Mouse (Mus musculus) hindbrain, postnatal 0 days (tissue): ENCODE data around the gene Pgm3. TPM values are rescaled to one million over a fixed set of nuclear protein-coding genes. Genes with fewer than 3 reads are reported as not detected.

Experiments
- ATAC-seq: fragments of 200-750 bp; cut with Nextera tagmentation; 2 replicates; pipeline ENCODE4 v1.8.0; 2017; ENCODE audit warnings: mild to moderate bottlenecking, moderate TSS enrichment, moderate library complexity
- DNase-seq: peaks from one replicate; pipeline ENCODE4 v3.0.0-alpha.2; 2015; ENCODE audit warnings: low spot score
- H3K27ac ChIP-seq: fragments of 300-500 bp; sonication (generic); 2 replicates; pipeline ENCODE4 v1.5.1; 2014; ENCODE audit warnings: mild to moderate bottlenecking
- H3K27me3 ChIP-seq: fragments of 300-500 bp; sonication (generic); 2 replicates; pipeline ENCODE4 v1.6.1; 2014; ENCODE audit warnings: low read length, mixed read lengths; ENCODE audit not compliant: insufficient read depth
- H3K36me3 ChIP-seq: fragments of 300-500 bp; sonication (generic); 2 replicates; pipeline ENCODE4 v1.6.1; 2014; ENCODE audit warnings: low read length, mixed read lengths; ENCODE audit not compliant: insufficient read depth
- H3K4me1 ChIP-seq: fragments of 300-500 bp; sonication (generic); 2 replicates; pipeline ENCODE4 v1.6.1; 2014; ENCODE audit warnings: antibody characterized with exemption, low read length, mixed read lengths; ENCODE audit not compliant: insufficient read depth
- H3K4me2 ChIP-seq: fragments of 300-500 bp; sonication (generic); 2 replicates; pipeline ENCODE4 v1.6.1; 2014; ENCODE audit warnings: low read depth, mild to moderate bottlenecking, low read length, moderate library complexity, mixed read lengths
- H3K4me3 ChIP-seq: fragments of 300-500 bp; sonication (generic); 2 replicates; pipeline ENCODE4 v1.5.1; 2014; ENCODE audit warnings: low read length
- H3K9ac ChIP-seq: fragments of 300-500 bp; sonication (generic); replicated peaks from 2 replicates; pipeline ENCODE4 v1.6.1; 2014; ENCODE audit warnings: mild to moderate bottlenecking, low read length, moderate library complexity, mixed read lengths
- H3K9me3 ChIP-seq: fragments of 300-500 bp; sonication (generic); 2 replicates; pipeline ENCODE4 v1.6.1; 2016; ENCODE audit warnings: low read length, mixed read lengths
- CTCF ChIP-seq: IDR thresholded peaks from 2 replicates; pipeline ENCODE4 v1.5.1; 2016; ENCODE audit warnings: antibody characterized with exemption, control low read depth, low read depth
- WGBS: fragments of 180-500 bp; shearing (Covaris S2); extraction: QIAGEN DNeasy Blood & Tissue Kit; methylation state at CpG from one replicate; pipeline ENCODE4 v1.1.7; 2014; 5-methylcytosine and 5-hydroxymethylcytosine counted together
- polyA plus RNA-seq: library from polyadenylated mRNA; unstranded; fragments of >200 nt; fragmentation: Nextera tagmentation; extraction: Ambion mirVana; gene quantifications from 2 replicates; pipeline ENCODE4 v1.2.1, GENCODE M21; 2015
- total RNA-seq: library from RNA; depleted of rRNA; stranded (reverse); fragments of >200 nt; gene quantifications from 2 replicates; pipeline ENCODE4 v1.2.3, GENCODE M21; 2014; rRNA removed

Pgm3 gene
- total and polyA plus RNA-seq, 2 experiments from 2014 or later = 12.4 to 28.9 TPM

GRCm38 (mm10) chr9:86513733-86514132 is 57.9 kb downstream of the Pgm3 start:
- ATAC-seq (no peak), DNase-seq (no peak)
- peaks cover 26% of the 10 kb centered on the region for H3K36me3 ChIP-seq
- TF ChIP-seq CTCF = no peak
- WGBS = 59% methylated on average over 5 of the region's 5 CpGs
- no peak overlapping the region for H3K4me3 ChIP-seq
- H3K27me3 ChIP-seq = no peaks in the 10 kb centered on the region
- H3K4me2 ChIP-seq = no peak overlapping the region
- H3K27ac ChIP-seq = no peak overlapping the region
- no peak overlapping the region for H3K9ac ChIP-seq
- H3K9me3 ChIP-seq = no peaks in the 10 kb centered on the region
- H3K4me1 ChIP-seq = no peaks in the 10 kb centered on the region

- DNase-seq = no peak
- WGBS = 90% methylated on average over 4 of the region's 4 CpGs
- Histone ChIP-seq H3K9me3 (no peaks in the 10 kb centered on the region), H3K27ac (no peak overlapping the region), H3K4me1 (no peaks in the 10 kb centered on the region), H3K4me3 (no peak overlapping the region), H3K36me3 (peaks cover 17% of the 10 kb centered on the region; the same call in 1 of the 2 replicates), H3K9ac (no peak overlapping the region), H3K27me3 (no peaks in the 10 kb centered on the region), H3K4me2 (no peak overlapping the region)
- no peak for ATAC-seq
- no peak for TF ChIP-seq CTCF
These were observed 64.2 kb downstream of the Pgm3 start for GRCm38 (mm10) chr9:86507437-86507836.

Other genes with a start within 250 kb of the Pgm3 start
- gene Ube2cbp, start 106.9 kb downstream of the Pgm3 start, total RNA-seq = 5.6 and 6.3 TPM in 2 replicates
- 6.8 and 7.4 TPM in 2 replicates for gene Ube2cbp, start 106.9 kb downstream of the Pgm3 start, polyA plus RNA-seq
- gene Dop1a, start 104.7 kb downstream of the Pgm3 start, total RNA-seq = 35.5 and 50.9 TPM in 2 replicates
- gene Dop1a, start 104.7 kb downstream of the Pgm3 start, polyA plus RNA-seq = 22.9 and 23.9 TPM in 2 replicates
- gene Rwdd2a, start 149 bp upstream of the Pgm3 start, total RNA-seq = 35.4 and 41.3 TPM in 2 replicates
- gene Rwdd2a, start 149 bp upstream of the Pgm3 start, polyA plus RNA-seq = 79.2 and 82.4 TPM in 2 replicates
- gene Me1, start 124.1 kb upstream of the Pgm3 start, total RNA-seq = 37.2 and 37.5 TPM in 2 replicates
- 75.0 and 76.5 TPM in 2 replicates for gene Me1, start 124.1 kb upstream of the Pgm3 start, polyA plus RNA-seq
- 5.0 and 8.6 TPM in 2 replicates for gene Prss35, start 171.8 kb upstream of the Pgm3 start, total RNA-seq
- 9.6 and 10.8 TPM in 2 replicates for gene Prss35, start 171.8 kb upstream of the Pgm3 start, polyA plus RNA-seq